Mouse (Mus musculus) kidney, adult 8-10 months (tissue): ENCODE measurements at regions not wholly inside any gene's neighbourhood (a gene's known extent, or its start where the extent isn't known, plus 50 kb on each side); places are given as distances from the start of the nearest gene placed in this dataset.

ENCODE experiments used
- DNase-seq, 2 experiments: peaks; one replicate each; pipeline ENCODE4 v3.0.0; 2022

- no peak for DNase-seq
Observed at GRCm38 (mm10) chr9:63038031-63038430, 50.3 kb upstream of the Pias1 start.
